Mouse (Mus musculus) heart, embryonic 15.5 days (tissue): ENCODE measurements around the gene Scn9a. TPM values are rescaled to one million over a fixed set of nuclear protein-coding genes. Genes with fewer than 3 reads are reported as not detected.
A peak's percentile ranks its signal among the peaks of the same experiment; 100 is the strongest.

ENCODE experiments used
- ATAC-seq: fragments of 200-750 bp; cut with Nextera tagmentation; replicated peaks from 2 replicates; pipeline ENCODE4 v1.8.0; 2017; ENCODE audit warnings: low read depth, moderate TSS enrichment; ENCODE audit not compliant: insufficient number of reproducible peaks, insufficient read depth, low FRiP score
- H3K27ac ChIP-seq: fragments of 300-500 bp; sonication (generic); 2 replicates; pipeline ENCODE4 v1.5.1; 2015; ENCODE audit warnings: mild to moderate bottlenecking, inconsistent platforms
- H3K27me3 ChIP-seq: fragments of 300-500 bp; sonication (generic); 2 replicates; pipeline ENCODE4 v1.6.1; 2015; ENCODE audit warnings: inconsistent platforms
- H3K36me3 ChIP-seq: fragments of 300-500 bp; sonication (generic); 2 replicates; pipeline ENCODE4 v1.6.1; 2015; ENCODE audit warnings: mild to moderate bottlenecking, inconsistent platforms
- H3K4me1 ChIP-seq: fragments of 300-500 bp; sonication (generic); replicated peaks from 2 replicates; pipeline ENCODE4 v1.6.1; 2015; ENCODE audit warnings: inconsistent platforms
- H3K4me2 ChIP-seq: fragments of 300-500 bp; sonication (generic); 2 replicates; pipeline ENCODE4 v1.6.1; 2015; ENCODE audit warnings: inconsistent platforms, mild to moderate bottlenecking, moderate library complexity
- H3K4me3 ChIP-seq: fragments of 300-500 bp; sonication (generic); 2 replicates; pipeline ENCODE4 v1.5.1; 2015; ENCODE audit warnings: mild to moderate bottlenecking, inconsistent platforms
- H3K9ac ChIP-seq: fragments of 300-500 bp; sonication (generic); 2 replicates; pipeline ENCODE4 v1.6.1; 2015; ENCODE audit warnings: mild to moderate bottlenecking, inconsistent platforms
- H3K9me3 ChIP-seq: fragments of 300-500 bp; sonication (generic); replicated peaks from 2 replicates; pipeline ENCODE4 v1.6.1; 2016; ENCODE audit warnings: inconsistent platforms
- WGBS: fragments of 180-500 bp; shearing (Covaris S2); methylation state at CpG from one replicate; pipeline ENCODE4 v1.1.7; 2015; ENCODE audit warnings: mixed read lengths; 5-methylcytosine and 5-hydroxymethylcytosine counted together
- polyA plus RNA-seq: library from polyadenylated mRNA; unstranded; fragments of >200 nt; fragmentation: Nextera tagmentation; extraction: Ambion mirVana; gene quantifications from 2 replicates; pipeline ENCODE4 v1.2.1, GENCODE M21; 2015

The Scn9a gene
- polyA plus RNA-seq, result 0.10 and 0.46 TPM in 2 replicates

- peaks cover 8% of the 10 kb centered on the region for H3K4me1 ChIP-seq
- no peaks in the 10 kb centered on the region for H3K9me3 ChIP-seq
- peaks cover 11% of the 10 kb centered on the region for H3K27me3 ChIP-seq
- peak within 1 kb of the TSS; percentile 60 for H3K4me2 ChIP-seq
- H3K27ac ChIP-seq, result no peak within 1 kb of the TSS
- peak within 1 kb of the TSS; percentile 37 for H3K4me3 ChIP-seq
- H3K9ac ChIP-seq, result no peak within 1 kb of the TSS
- ATAC-seq, result no peak; the same call in 1 of the 2 replicates
- no peaks in the 10 kb centered on the region for H3K36me3 ChIP-seq
- 2% methylated on average over 29 of the region's 29 CpGs for WGBS
Observed at GRCm38 (mm10) chr2:66634580-66635359, at the start of gene Scn9a. Scn9a (minus strand) TSS chr2:66634962.

- H3K4me3 ChIP-seq, result no peak overlapping the region
- H3K9me3 ChIP-seq, result no peaks in the 10 kb centered on the region
- 85% methylated on average over 1 of the region's 1 CpGs for WGBS
- H3K27me3 ChIP-seq, result no peaks in the 10 kb centered on the region
- H3K27ac ChIP-seq, result no peak overlapping the region
- no peak overlapping the region for H3K4me2 ChIP-seq
- no peak for ATAC-seq
- no peaks in the 10 kb centered on the region for H3K36me3 ChIP-seq
- H3K9ac ChIP-seq, result no peak overlapping the region
- H3K4me1 ChIP-seq, result no peaks in the 10 kb centered on the region
Observed at GRCm38 (mm10) chr2:66661988-66662387, 27.2 kb upstream of the Scn9a start.

GRCm38 (mm10) chr2:66656430-66656829 lies 21.7 kb upstream of the Scn9a start:
- Histone ChIP-seq H3K9me3 (no peaks in the 10 kb centered on the region), H3K27me3 (no peaks in the 10 kb centered on the region), H3K27ac (no peak overlapping the region), H3K4me2 (no peak overlapping the region), H3K36me3 (no peaks in the 10 kb centered on the region), H3K4me1 (no peaks in the 10 kb centered on the region), H3K9ac (no peak overlapping the region), H3K4me3 (no peak overlapping the region)
- ATAC-seq, result no peak
- WGBS, result 88% methylated on average over 3 of the region's 3 CpGs

GRCm38 (mm10) chr2:66655431-66655830 lies 20.7 kb upstream of the Scn9a start:
- Histone ChIP-seq H3K36me3 (no peaks in the 10 kb centered on the region), H3K4me2 (no peak overlapping the region), H3K9me3 (no peaks in the 10 kb centered on the region), H3K9ac (no peak overlapping the region), H3K4me1 (no peaks in the 10 kb centered on the region), H3K27me3 (no peaks in the 10 kb centered on the region), H3K4me3 (no peak overlapping the region), H3K27ac (no peak overlapping the region)
- 32% methylated on average over 2 of the region's 2 CpGs for WGBS
- no peak; the same call in 1 of the 2 replicates for ATAC-seq

GRCm38 (mm10) chr2:66644384-66644783 lies 9.6 kb upstream of the Scn9a start:
- no peak overlapping the region for H3K4me3 ChIP-seq
- no peaks in the 10 kb centered on the region for H3K4me1 ChIP-seq
- no peaks in the 10 kb centered on the region for H3K9me3 ChIP-seq
- no peaks in the 10 kb centered on the region for H3K36me3 ChIP-seq
- ATAC-seq, result no peak
- H3K4me2 ChIP-seq, result no peak overlapping the region
- no peak overlapping the region for H3K27ac ChIP-seq
- H3K9ac ChIP-seq, result no peak overlapping the region
- H3K27me3 ChIP-seq, result no peaks in the 10 kb centered on the region
- 19% methylated on average over 5 of the region's 5 CpGs for WGBS

GRCm38 (mm10) chr2:66632728-66633127 lies 2.0 kb downstream of the Scn9a start:
- Histone ChIP-seq H3K4me1 (peaks cover 8% of the 10 kb centered on the region), H3K27me3 (peaks cover 11% of the 10 kb centered on the region), H3K9me3 (no peaks in the 10 kb centered on the region), H3K4me2 (no peak overlapping the region), H3K9ac (no peak overlapping the region), H3K4me3 (no peak overlapping the region), H3K36me3 (no peaks in the 10 kb centered on the region), H3K27ac (no peak overlapping the region)
- 25% methylated on average over 5 of the region's 5 CpGs for WGBS
- no peak for ATAC-seq

- no peak overlapping the region for H3K4me2 ChIP-seq
- WGBS, result 72% methylated on average over 7 of the region's 7 CpGs
- ATAC-seq, result no peak
- H3K9me3 ChIP-seq, result no peaks in the 10 kb centered on the region
- no peak overlapping the region for H3K9ac ChIP-seq
- H3K27ac ChIP-seq, result no peak overlapping the region
- H3K36me3 ChIP-seq, result no peaks in the 10 kb centered on the region
- H3K4me1 ChIP-seq, result no peaks in the 10 kb centered on the region
- H3K4me3 ChIP-seq, result no peak overlapping the region
- H3K27me3 ChIP-seq, result no peaks in the 10 kb centered on the region
Observed at GRCm38 (mm10) chr2:66611091-66611490, 23.7 kb downstream of the Scn9a start.

- ATAC-seq, result no peak
- H3K27ac ChIP-seq, result no peak overlapping the region
- no peaks in the 10 kb centered on the region for H3K4me1 ChIP-seq
- 60% methylated on average over 6 of the region's 6 CpGs for WGBS
- H3K9me3 ChIP-seq, result no peaks in the 10 kb centered on the region
- H3K4me2 ChIP-seq, result no peak overlapping the region
- no peak overlapping the region for H3K9ac ChIP-seq
- no peak overlapping the region for H3K4me3 ChIP-seq
- no peaks in the 10 kb centered on the region for H3K36me3 ChIP-seq
- no peaks in the 10 kb centered on the region for H3K27me3 ChIP-seq
Observed at GRCm38 (mm10) chr2:66597313-66597712, 37.4 kb downstream of the Scn9a start.

- H3K4me3 ChIP-seq, result no peak overlapping the region
- no peak for ATAC-seq
- no peaks in the 10 kb centered on the region for H3K36me3 ChIP-seq
- H3K9ac ChIP-seq, result no peak overlapping the region
- H3K4me1 ChIP-seq, result no peaks in the 10 kb centered on the region
- H3K27ac ChIP-seq, result no peak overlapping the region
- H3K4me2 ChIP-seq, result no peak overlapping the region
- WGBS, result 61% methylated on average over 5 of the region's 5 CpGs
- no peaks in the 10 kb centered on the region for H3K9me3 ChIP-seq
- H3K27me3 ChIP-seq, result no peaks in the 10 kb centered on the region
Observed at GRCm38 (mm10) chr2:66596145-66596544, 38.6 kb downstream of the Scn9a start.

GRCm38 (mm10) chr2:66590151-66590550 lies 44.6 kb downstream of the Scn9a start:
- H3K9me3 ChIP-seq, result no peaks in the 10 kb centered on the region
- WGBS, result 72% methylated on average over 3 of the region's 3 CpGs
- H3K27me3 ChIP-seq, result no peaks in the 10 kb centered on the region
- no peaks in the 10 kb centered on the region for H3K36me3 ChIP-seq
- no peak overlapping the region for H3K4me2 ChIP-seq
- no peak overlapping the region for H3K9ac ChIP-seq
- ATAC-seq, result no peak
- no peak overlapping the region for H3K4me3 ChIP-seq
- no peaks in the 10 kb centered on the region for H3K4me1 ChIP-seq
- no peak overlapping the region for H3K27ac ChIP-seq

GRCm38 (mm10) chr2:66580026-66580808 lies 54.5 kb downstream of the Scn9a start:
- Histone ChIP-seq H3K27ac (no peak overlapping the region), H3K4me3 (no peak overlapping the region), H3K4me1 (no peaks in the 10 kb centered on the region), H3K9me3 (no peaks in the 10 kb centered on the region), H3K9ac (no peak overlapping the region), H3K4me2 (no peak overlapping the region), H3K27me3 (no peaks in the 10 kb centered on the region), H3K36me3 (no peaks in the 10 kb centered on the region)
- 60% methylated on average over 5 of the region's 5 CpGs for whole genome bisulfite sequencing
- no peak for ATAC-seq
